Mouse (Mus musculus): ENCODE data around the gene Lgals3. TPM values are rescaled to one million over a fixed set of nuclear protein-coding genes. Genes with fewer than 3 reads are reported as not detected.

The Lgals3 gene
- polyA plus RNA-seq, 1 experiment from 2014 or later = 1.1 TPM

DNA sequence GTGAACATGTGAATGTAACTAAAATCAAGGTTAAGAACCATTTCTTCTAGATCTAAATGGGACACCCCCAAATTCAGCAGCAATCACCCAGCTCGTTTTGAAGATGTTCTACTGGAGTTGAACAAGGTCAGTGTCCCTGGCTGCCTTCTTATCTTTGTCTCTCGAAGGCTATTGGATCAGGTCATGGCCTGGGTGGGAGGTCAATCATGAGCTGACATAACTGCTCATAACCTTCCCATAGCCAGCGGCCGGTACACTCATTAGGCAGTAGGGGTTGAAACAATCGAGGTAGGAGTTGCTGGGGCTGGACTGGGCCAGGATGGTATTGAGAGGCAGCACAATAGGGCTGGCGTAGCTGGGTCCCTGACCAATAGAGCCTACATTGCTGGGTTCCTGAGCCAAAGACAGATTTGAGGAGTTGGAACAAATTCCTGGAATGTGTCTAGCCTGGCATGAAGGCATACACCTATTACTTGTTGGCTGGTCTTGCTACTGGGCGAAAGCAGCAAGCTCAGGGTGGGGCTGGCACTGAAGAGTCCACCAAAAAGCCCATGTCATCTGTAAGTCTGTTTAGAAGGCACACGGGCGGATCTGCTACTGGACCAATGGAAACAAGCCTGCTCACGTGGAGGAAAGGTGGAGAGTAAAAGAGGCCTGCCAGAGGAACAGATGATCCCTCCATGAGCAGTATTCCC lies 27.2 kb upstream of the Lgals3 start:
- Histone ChIP-seq H3K4me1 (ENCODE audit: control insufficient read depth, insufficient read depth, low read length) (no peaks in the 10 kb centered on the region), H3K36me3 (ENCODE audit: control insufficient read depth, insufficient read depth, low read length) (no peaks in the 10 kb centered on the region), H3K27ac (ENCODE audit: low read depth, low read length) (no peak overlapping the region), H3K4me2 (ENCODE audit: low read depth) (no peak overlapping the region), H3K4me3 (ENCODE audit: low read depth, low read length) (no peak overlapping the region), H3K9me3 (ENCODE audit: control insufficient read depth, low read length) (no peaks in the 10 kb centered on the region), H3K9ac (ENCODE audit: low read length) (no peak overlapping the region), H3K27me3 (ENCODE audit: control insufficient read depth, insufficient read depth, low read length) (no peaks in the 10 kb centered on the region)
- WGBS = 83% methylated on average over 10 of the region's 10 CpGs
- DNase-seq (ENCODE audit: low spot score) (no peak), ATAC-seq (ENCODE audit: insufficient read depth, low FRiP score, low TSS enrichment) (no peak)

GRCm38 (mm10) chr14:47341811-47342291 lies 25.7 kb upstream of the Lgals3 start:
- H3K27ac ChIP-seq (ENCODE audit: low read depth, low read length) = no peak overlapping the region

DNA sequence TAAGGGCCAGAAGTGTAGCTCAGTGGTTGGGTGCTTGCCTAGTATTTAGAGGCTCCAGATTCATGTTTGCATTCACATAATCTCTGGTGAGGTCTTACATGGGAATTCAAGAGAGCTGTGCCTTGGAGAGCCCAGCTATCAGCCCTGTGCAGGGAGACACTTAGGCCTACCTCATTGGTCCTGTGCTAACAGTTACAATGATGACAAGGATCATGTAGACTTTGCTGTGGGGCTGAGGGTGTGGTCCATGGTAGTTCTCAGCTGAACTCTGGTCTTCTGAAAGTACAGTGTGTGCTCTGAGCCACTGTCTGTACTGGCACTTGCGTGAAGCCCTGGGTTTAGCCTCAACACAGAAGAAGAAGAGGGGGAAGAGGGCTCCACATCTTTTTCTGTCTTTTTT lies 20.8 kb upstream of the Lgals3 start:
- no peaks in the 10 kb centered on the region for H3K27me3 ChIP-seq (ENCODE audit: control insufficient read depth, insufficient read depth, low read length)
- 92% methylated on average over 1 of the region's 1 CpGs for whole genome bisulfite sequencing
- H3K4me1 ChIP-seq (ENCODE audit: control insufficient read depth, insufficient read depth, low read length) = no peaks in the 10 kb centered on the region
- no peak overlapping the region for H3K4me2 ChIP-seq (ENCODE audit: low read depth)
- DNase-seq (ENCODE audit: low spot score) (no peak), ATAC-seq (ENCODE audit: insufficient read depth, low FRiP score, low TSS enrichment) (no peak)
- no peak overlapping the region for H3K27ac ChIP-seq (ENCODE audit: low read depth, low read length)
- no peaks in the 10 kb centered on the region for H3K9me3 ChIP-seq (ENCODE audit: control insufficient read depth, low read length)
- no peak overlapping the region for H3K9ac ChIP-seq (ENCODE audit: low read length)
- no peaks in the 10 kb centered on the region for H3K36me3 ChIP-seq (ENCODE audit: control insufficient read depth, insufficient read depth, low read length)
- no peak overlapping the region for H3K4me3 ChIP-seq (ENCODE audit: low read depth, low read length)

More at GRCm38 (mm10) chr14:47341811-47342291, 25.7 kb upstream of the Lgals3 start:
- ATAC-seq (ENCODE audit: insufficient read depth, low FRiP score, low TSS enrichment) (no peak), DNase-seq (ENCODE audit: low spot score) (no peak)
- H3K4me1 ChIP-seq (ENCODE audit: control insufficient read depth, insufficient read depth, low read length) = no peaks in the 10 kb centered on the region
- 74% methylated on average over 4 of the region's 4 CpGs for WGBS
- no peaks in the 10 kb centered on the region for H3K27me3 ChIP-seq (ENCODE audit: control insufficient read depth, insufficient read depth, low read length)
- no peak overlapping the region for H3K4me2 ChIP-seq (ENCODE audit: low read depth)
- H3K4me3 ChIP-seq (ENCODE audit: low read depth, low read length) = no peak overlapping the region
- no peaks in the 10 kb centered on the region for H3K9me3 ChIP-seq (ENCODE audit: control insufficient read depth, low read length)
- H3K9ac ChIP-seq (ENCODE audit: low read length) = no peak overlapping the region
- H3K36me3 ChIP-seq (ENCODE audit: control insufficient read depth, insufficient read depth, low read length) = no peaks in the 10 kb centered on the region

GRCm38 (mm10) chr14:47350974-47351373 lies 16.6 kb upstream of the Lgals3 start:
- no peak overlapping the region for H3K4me3 ChIP-seq (ENCODE audit: low read depth, low read length)
- no peaks in the 10 kb centered on the region for H3K27me3 ChIP-seq (ENCODE audit: control insufficient read depth, insufficient read depth, low read length)
- no peaks in the 10 kb centered on the region for H3K4me1 ChIP-seq (ENCODE audit: control insufficient read depth, insufficient read depth, low read length)
- H3K36me3 ChIP-seq (ENCODE audit: control insufficient read depth, insufficient read depth, low read length) = no peaks in the 10 kb centered on the region
- no peak overlapping the region for H3K4me2 ChIP-seq (ENCODE audit: low read depth)
- WGBS = 80% methylated on average over 2 of the region's 2 CpGs
- no peak overlapping the region for H3K27ac ChIP-seq (ENCODE audit: low read depth, low read length)
- DNase-seq (ENCODE audit: low spot score) (no peak), ATAC-seq (ENCODE audit: insufficient read depth, low FRiP score, low TSS enrichment) (no peak)
- H3K9ac ChIP-seq (ENCODE audit: low read length) = no peak overlapping the region
- no peaks in the 10 kb centered on the region for H3K9me3 ChIP-seq (ENCODE audit: control insufficient read depth, low read length)

DNA sequence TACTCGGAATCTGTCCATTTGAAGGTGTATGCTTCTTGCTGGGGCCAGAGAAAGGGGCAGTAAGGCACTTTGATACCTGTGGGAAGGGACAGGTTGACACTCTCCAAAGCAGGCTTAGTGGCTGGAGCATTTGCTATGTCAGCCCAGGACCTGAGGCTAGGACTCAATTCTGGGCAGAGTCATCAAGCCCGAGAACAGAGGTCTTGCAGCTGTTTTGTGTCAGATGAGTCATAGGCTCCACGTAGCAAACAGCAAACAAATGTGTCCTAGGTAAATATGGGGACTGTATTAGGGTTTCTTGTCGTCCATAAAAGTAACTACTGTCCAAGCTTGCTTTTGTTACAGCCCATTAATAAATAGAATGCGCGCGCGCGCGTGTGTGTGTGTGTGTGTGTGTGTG lies 15.3 kb upstream of the Lgals3 start:
- Histone ChIP-seq H3K4me3 (ENCODE audit: low read depth, low read length) (no peak overlapping the region), H3K27me3 (ENCODE audit: control insufficient read depth, insufficient read depth, low read length) (no peaks in the 10 kb centered on the region), H3K36me3 (ENCODE audit: control insufficient read depth, insufficient read depth, low read length) (no peaks in the 10 kb centered on the region), H3K4me2 (ENCODE audit: low read depth) (no peak overlapping the region), H3K4me1 (ENCODE audit: control insufficient read depth, insufficient read depth, low read length) (no peaks in the 10 kb centered on the region), H3K9ac (ENCODE audit: low read length) (no peak overlapping the region), H3K27ac (ENCODE audit: low read depth, low read length) (no peak overlapping the region), H3K9me3 (ENCODE audit: control insufficient read depth, low read length) (no peaks in the 10 kb centered on the region)
- no peak for ATAC-seq (ENCODE audit: insufficient read depth, low FRiP score, low TSS enrichment)
- DNase-seq (ENCODE audit: low spot score) = no peak
- 93% methylated on average over 10 of the region's 10 CpGs for WGBS

DNA sequence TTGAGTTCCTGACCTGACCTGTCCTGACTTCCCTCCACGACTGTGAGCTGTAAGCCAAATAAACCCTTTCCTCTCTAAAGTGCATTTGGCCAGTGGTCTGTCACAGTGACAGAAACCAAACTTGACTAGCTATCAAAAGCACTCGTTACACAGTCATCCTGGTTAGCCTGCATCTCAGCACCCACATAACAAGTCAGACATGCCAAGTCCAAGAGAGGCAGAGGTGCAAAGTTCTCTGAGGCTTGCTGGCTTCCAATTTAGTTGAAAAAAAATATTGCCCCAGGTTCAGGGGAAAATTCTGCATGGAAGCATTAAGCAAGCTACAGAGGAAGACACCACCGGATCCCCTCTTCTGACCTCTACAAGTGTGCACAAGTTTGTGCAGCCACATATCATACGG lies 14.3 kb upstream of the Lgals3 start:
- H3K9me3 ChIP-seq (ENCODE audit: control insufficient read depth, low read length) = no peaks in the 10 kb centered on the region
- no peak overlapping the region for H3K27ac ChIP-seq (ENCODE audit: low read depth, low read length)
- H3K27me3 ChIP-seq (ENCODE audit: control insufficient read depth, insufficient read depth, low read length) = no peaks in the 10 kb centered on the region
- 83% methylated on average over 4 of the region's 4 CpGs for WGBS
- no peak overlapping the region for H3K9ac ChIP-seq (ENCODE audit: low read length)
- H3K4me1 ChIP-seq (ENCODE audit: control insufficient read depth, insufficient read depth, low read length) = no peaks in the 10 kb centered on the region
- no peak for DNase-seq (ENCODE audit: low spot score)
- no peak for ATAC-seq (ENCODE audit: insufficient read depth, low FRiP score, low TSS enrichment)
- H3K36me3 ChIP-seq (ENCODE audit: control insufficient read depth, insufficient read depth, low read length) = no peaks in the 10 kb centered on the region
- no peak overlapping the region for H3K4me3 ChIP-seq (ENCODE audit: low read depth, low read length)
- H3K4me2 ChIP-seq (ENCODE audit: low read depth) = no peak overlapping the region

- no peak overlapping the region for H3K27ac ChIP-seq (ENCODE audit: low read depth, low read length)
Measured at GRCm38 (mm10) chr14:47354111-47354577, 13.4 kb upstream of the Lgals3 start.

DNA sequence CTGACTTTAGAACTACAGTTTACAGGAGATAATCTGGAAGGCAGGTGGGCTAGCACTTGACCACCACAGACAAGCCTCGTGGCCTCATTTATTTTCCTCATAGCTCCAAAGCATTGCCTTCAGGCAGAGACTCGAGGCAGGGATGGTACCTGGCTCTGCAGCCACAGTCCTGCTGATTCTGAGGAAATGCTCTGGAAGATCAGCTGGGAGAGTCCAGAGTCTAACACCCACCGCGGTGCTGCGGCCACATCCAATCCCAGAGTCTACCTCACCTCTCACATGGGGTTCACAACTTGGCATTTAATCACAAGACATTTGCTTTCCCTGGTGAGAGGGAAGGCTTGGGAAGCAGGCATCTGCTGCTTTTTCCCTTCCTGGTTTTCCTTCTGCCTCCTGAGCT lies 12.6 kb upstream of the Lgals3 start:
- no peak overlapping the region for H3K4me2 ChIP-seq (ENCODE audit: low read depth)
- H3K9ac ChIP-seq (ENCODE audit: low read length) = no peak overlapping the region
- no peaks in the 10 kb centered on the region for H3K9me3 ChIP-seq (ENCODE audit: control insufficient read depth, low read length)
- WGBS = 75% methylated on average over 5 of the region's 5 CpGs
- H3K36me3 ChIP-seq (ENCODE audit: control insufficient read depth, insufficient read depth, low read length) = no peaks in the 10 kb centered on the region
- H3K4me3 ChIP-seq (ENCODE audit: low read depth, low read length) = no peak overlapping the region
- no peaks in the 10 kb centered on the region for H3K4me1 ChIP-seq (ENCODE audit: control insufficient read depth, insufficient read depth, low read length)
- H3K27me3 ChIP-seq (ENCODE audit: control insufficient read depth, insufficient read depth, low read length) = no peaks in the 10 kb centered on the region
- ATAC-seq (ENCODE audit: insufficient read depth, low FRiP score, low TSS enrichment) (no peak), DNase-seq (ENCODE audit: low spot score) (no peak)
- H3K27ac ChIP-seq (ENCODE audit: low read depth, low read length) = no peak overlapping the region

More at GRCm38 (mm10) chr14:47354111-47354577, 13.4 kb upstream of the Lgals3 start:
- Histone ChIP-seq H3K4me3 (ENCODE audit: low read depth, low read length) (no peak overlapping the region), H3K9ac (ENCODE audit: low read length) (no peak overlapping the region), H3K36me3 (ENCODE audit: control insufficient read depth, insufficient read depth, low read length) (no peaks in the 10 kb centered on the region), H3K4me1 (ENCODE audit: control insufficient read depth, insufficient read depth, low read length) (no peaks in the 10 kb centered on the region), H3K4me2 (ENCODE audit: low read depth) (no peak overlapping the region), H3K9me3 (ENCODE audit: control insufficient read depth, low read length) (no peaks in the 10 kb centered on the region), H3K27me3 (ENCODE audit: control insufficient read depth, insufficient read depth, low read length) (no peaks in the 10 kb centered on the region)
- ATAC-seq (ENCODE audit: insufficient read depth, low FRiP score, low TSS enrichment) (no peak), DNase-seq (ENCODE audit: low spot score) (no peak)
- 68% methylated on average over 8 of the region's 8 CpGs for whole genome bisulfite sequencing

GRCm38 (mm10) chr14:47356622-47357021 lies 10.9 kb upstream of the Lgals3 start:
- H3K9ac ChIP-seq (ENCODE audit: low read length) = no peak overlapping the region
- no peaks in the 10 kb centered on the region for H3K27me3 ChIP-seq (ENCODE audit: control insufficient read depth, insufficient read depth, low read length)
- H3K9me3 ChIP-seq (ENCODE audit: control insufficient read depth, low read length) = no peaks in the 10 kb centered on the region
- H3K27ac ChIP-seq (ENCODE audit: low read depth, low read length) = no peak overlapping the region
- H3K4me1 ChIP-seq (ENCODE audit: control insufficient read depth, insufficient read depth, low read length) = no peaks in the 10 kb centered on the region
- ATAC-seq (ENCODE audit: insufficient read depth, low FRiP score, low TSS enrichment) (no peak), DNase-seq (ENCODE audit: low spot score) (no peak)
- H3K4me2 ChIP-seq (ENCODE audit: low read depth) = no peak overlapping the region
- no peaks in the 10 kb centered on the region for H3K36me3 ChIP-seq (ENCODE audit: control insufficient read depth, insufficient read depth, low read length)
- 80% methylated on average over 3 of the region's 3 CpGs for WGBS
- no peak overlapping the region for H3K4me3 ChIP-seq (ENCODE audit: low read depth, low read length)

Data from neural tube, embryonic 11.5 days (tissue).